Mouse (Mus musculus): Measurements from ENCODE around the gene Dab1.
A peak's percentile ranks its signal among the peaks of the same experiment; 100 is the strongest.

Dab1 gene

GRCm38 (mm10) chr4:104120108-104120507, 500.9 kb downstream of the Dab1 start:
- no peak for DNase-seq

- DNase-seq, result no peak
These were observed 502.8 kb downstream of the Dab1 start for GRCm38 (mm10) chr4:104121959-104122358.

DNA sequence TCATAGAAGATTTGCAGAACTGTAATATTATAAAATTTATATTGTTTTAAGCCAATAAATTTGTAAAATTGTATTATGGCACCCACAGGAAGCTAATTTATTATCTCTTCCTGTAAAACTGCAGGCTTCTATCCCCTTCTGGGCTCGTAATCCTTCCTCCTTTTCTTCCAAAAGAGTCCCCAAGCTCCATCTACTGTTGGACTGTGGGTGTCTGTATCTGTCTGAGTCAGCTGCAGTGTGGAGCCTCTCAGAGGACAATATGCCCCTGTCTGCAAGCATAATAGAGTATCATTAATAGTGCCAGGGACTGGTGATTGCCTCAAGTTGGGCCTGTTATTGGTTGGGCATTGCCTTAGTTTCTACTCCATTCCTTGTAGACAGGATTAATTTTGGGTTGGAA, 503.2 kb downstream of the Dab1 start:
- DNase-seq, result no peak

GRCm38 (mm10) chr4:104153637-104154036, 534.5 kb downstream of the Dab1 start:
- DNase-seq, result no peak

- no peak for DNase-seq
These were observed 558.9 kb downstream of the Dab1 start for GRCm38 (mm10) chr4:104178067-104178466.

DNA sequence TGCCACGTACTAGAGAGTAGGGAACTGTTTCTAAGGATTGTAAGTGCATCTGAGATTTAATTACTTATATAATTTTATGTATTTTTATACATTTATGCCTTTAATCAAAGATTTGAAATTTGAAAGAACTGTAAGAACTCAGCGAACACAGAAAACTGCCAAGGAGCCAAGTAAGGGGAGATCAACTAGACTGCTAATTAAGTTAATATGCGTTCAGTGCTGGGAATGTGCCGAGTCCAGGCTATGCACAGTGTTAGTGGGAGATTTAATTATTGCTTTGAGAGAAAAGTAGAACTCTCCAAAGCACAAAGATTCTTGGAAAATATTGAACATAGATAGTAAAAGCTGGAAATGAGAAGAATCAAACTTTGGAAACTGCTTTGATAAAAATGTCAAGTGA, 567.2 kb downstream of the Dab1 start:
- no peak for DNase-seq

GRCm38 (mm10) chr4:104198635-104199034, 579.5 kb downstream of the Dab1 start:
- no peak for DNase-seq

- peak; percentile 28 to 35 for DNase-seq
These were observed 582.5 kb downstream of the Dab1 start for GRCm38 (mm10) chr4:104201686-104202085.

DNA sequence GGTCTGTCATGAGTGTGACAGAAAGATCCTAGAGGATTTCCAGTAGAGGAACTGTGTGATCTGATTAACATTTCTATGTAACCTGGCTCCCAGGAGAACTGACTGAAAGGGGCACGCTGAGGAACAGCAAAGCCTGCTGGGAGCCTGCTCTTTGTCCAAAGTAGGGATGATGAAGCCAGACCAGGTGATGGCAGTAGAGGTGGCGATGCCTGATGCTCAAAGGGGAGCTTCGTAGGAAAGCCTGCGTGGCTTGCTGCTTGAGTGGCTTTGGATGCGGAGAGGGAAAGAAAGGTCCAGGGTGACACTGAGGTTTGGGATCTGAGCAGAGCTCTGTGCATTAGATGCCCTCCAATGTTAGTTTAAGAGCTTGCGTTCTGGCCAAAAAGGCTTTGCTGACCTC, 584.9 kb downstream of the Dab1 start:
- peak; percentile 41 to 49 for DNase-seq

- no peak for DNase-seq
These were observed 587.5 kb downstream of the Dab1 start for GRCm38 (mm10) chr4:104206639-104207038.

DNA sequence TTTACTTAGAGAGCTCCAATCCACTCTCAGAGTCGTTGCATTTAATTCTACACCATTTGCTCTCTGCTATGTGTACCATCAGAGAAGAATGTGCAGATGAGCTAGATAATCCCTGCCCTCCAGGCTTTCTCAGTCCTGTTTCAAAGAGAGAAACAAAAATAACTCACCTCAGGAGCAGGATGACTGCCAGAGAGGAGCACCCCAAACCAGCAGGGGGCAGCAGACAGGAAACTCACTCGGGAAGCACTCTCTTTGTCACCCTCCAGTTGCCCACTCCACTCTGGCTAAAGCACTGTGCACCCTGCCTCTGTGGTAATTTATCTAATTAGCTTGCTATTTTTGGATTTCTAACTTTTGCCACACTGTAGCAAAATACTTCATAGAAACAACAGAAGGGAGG, 589.9 kb downstream of the Dab1 start:
- peak in 1 of 2 experiments; percentile 12 for DNase-seq

DNA sequence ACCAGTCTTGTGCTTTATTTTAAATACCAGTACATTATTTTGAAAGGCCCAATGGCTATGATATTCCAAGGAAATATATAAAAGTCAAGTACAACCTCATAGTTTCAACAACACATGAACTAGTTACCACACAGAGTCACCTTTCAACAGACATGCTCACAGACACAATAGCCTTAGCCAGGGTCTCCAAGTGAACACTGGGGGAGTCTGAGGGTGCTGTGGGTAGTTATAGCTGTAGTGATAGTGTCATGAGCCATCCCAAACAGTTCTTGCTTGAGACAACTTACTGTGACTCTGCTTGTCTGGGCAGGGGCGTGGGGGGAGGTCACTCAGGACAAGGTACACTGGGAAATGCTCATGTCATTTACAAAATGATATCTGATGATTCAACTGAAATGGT, 591.6 kb downstream of the Dab1 start:
- DNase-seq, result no peak

DNA sequence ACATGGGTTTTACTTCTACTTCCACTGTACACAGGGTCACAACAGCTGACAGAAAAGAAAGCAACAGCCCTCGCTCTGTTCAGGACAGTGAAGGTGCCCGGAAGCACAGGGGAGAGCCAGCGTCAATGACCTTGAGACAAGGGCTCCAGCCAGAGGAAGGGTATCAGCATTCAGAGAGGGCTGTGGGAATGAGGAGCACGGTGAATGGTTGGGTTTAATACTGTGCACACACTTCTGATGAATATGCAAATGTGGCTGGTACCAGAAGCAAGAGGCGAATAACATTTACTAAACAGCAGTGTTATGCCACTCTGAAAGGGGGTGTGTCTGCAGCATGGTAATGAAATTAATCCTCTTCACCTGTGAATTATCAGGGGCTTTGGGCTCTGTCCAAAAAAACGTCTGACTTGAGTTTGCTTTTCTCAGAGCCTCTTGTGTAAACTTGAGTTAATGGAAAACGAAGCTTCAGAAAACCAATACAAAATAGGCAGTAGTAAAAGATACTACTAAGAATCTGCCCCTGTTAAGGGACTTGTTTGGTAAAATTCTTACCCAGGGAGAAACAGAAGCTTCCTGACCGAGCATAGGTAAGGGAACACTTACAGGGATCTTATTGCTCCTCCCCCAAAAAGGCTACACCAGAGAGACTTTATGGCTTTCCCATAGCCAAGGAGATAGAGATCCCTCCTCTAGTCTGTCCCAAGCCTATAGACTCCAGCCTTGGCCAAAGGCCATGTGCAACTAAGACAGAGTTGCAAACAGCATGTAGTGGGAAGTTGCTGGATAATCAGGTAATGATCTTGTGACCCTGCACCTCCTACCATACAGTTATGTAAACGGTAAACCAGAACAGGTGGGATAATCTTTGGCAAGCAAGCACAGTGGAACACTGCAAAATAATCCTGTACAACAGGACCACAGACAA, 592.6 kb downstream of the Dab1 start:
- no peak for DNase-seq

GRCm38 (mm10) chr4:104214724-104215123, 595.6 kb downstream of the Dab1 start:
- no peak for DNase-seq

GRCm38 (mm10) chr4:104217336-104217735, 598.2 kb downstream of the Dab1 start:
- DNase-seq, result no peak

GRCm38 (mm10) chr4:104218765-104219164, 599.6 kb downstream of the Dab1 start:
- no peak for DNase-seq

GRCm38 (mm10) chr4:104220099-104220498, 600.9 kb downstream of the Dab1 start:
- no peak for DNase-seq

- no peak for DNase-seq
These were observed 610.1 kb downstream of the Dab1 start for GRCm38 (mm10) chr4:104229296-104229695.

- no peak for DNase-seq
These were observed 627.3 kb downstream of the Dab1 start for GRCm38 (mm10) chr4:104246506-104246905.

GRCm38 (mm10) chr4:104249462-104249861, 630.3 kb downstream of the Dab1 start:
- no peak for DNase-seq

- DNase-seq, result no peak
These were observed 638.6 kb downstream of the Dab1 start for GRCm38 (mm10) chr4:104257776-104258175.

GRCm38 (mm10) chr4:104269422-104270172, 650.4 kb downstream of the Dab1 start:
- DNase-seq, result no peak

DNA sequence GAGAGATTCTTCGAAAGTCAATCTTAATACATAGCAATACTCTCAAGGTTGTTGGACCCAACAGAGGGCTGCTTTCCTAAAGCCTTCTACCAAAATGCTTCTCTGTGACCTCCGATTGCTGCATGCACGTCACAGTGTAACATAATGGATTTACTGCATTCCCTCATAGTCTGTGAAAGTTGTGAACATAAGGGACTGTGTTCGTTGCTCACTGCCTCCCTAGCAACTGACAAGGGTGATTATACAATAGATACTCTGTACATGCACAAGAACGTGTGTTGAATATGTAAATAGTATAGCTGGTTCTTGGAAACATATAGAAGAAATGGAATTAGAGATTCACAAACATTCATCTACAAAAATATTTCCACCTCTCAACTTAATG, 651.0 kb downstream of the Dab1 start:
- DNase-seq, result no peak

DNA sequence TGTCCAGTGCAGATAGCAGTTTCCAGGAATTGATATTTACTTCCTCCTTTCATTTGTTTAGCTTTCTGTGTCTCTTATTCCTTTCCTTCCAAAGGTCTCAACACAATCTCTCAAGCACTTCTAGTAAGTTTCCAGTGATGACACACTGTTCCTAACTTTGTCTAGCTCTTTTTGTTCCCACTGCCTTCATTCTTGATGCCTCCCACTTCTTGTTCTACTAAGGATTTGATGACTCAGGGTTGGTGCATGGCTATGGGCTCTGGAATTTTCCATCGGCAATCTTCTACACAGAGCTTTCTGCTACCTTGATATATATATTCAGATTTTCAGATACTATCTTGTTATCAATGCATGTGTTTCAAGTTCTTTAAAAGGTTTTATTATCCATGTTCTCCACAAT, 656.1 kb downstream of the Dab1 start:
- no peak for DNase-seq
